Mouse (Mus musculus): ENCODE results near the gene Olfr97. TPM values are rescaled to one million over a fixed set of nuclear protein-coding genes. Genes with fewer than 3 reads are reported as not detected.
A peak's percentile ranks its signal among the peaks of the same experiment; 100 is the strongest.
"Not testable (repeated sequence)": the region's sequence is repeated elsewhere in the genome, so short reads cannot be mapped to it uniquely, and the experiment has no call there.

Gene Olfr97
- not detected in 2 replicates for polyA plus RNA-seq (2014; fragmentation: Nextera tagmentation; extraction: Ambion mirVana)

- H3K27me3 ChIP-seq (ENCODE audit: control insufficient read depth, insufficient read depth, low read length); H3K9ac ChIP-seq (replicated peaks; ENCODE audit: low read depth, low read length); ATAC-seq (ENCODE audit: low read depth); H3K4me2 ChIP-seq (ENCODE audit: low read depth, low read length); H3K36me3 ChIP-seq (ENCODE audit: control insufficient read depth, insufficient read depth, low read length); H3K9me3 ChIP-seq (ENCODE audit: control insufficient read depth, low read length); H3K4me3 ChIP-seq (ENCODE audit: low read depth, low read length); H3K4me1 ChIP-seq (ENCODE audit: control insufficient read depth, insufficient read depth, low read length); H3K27ac ChIP-seq (ENCODE audit: low read depth, low read length): not testable (repeated sequence)
- 88% methylated on average over 2 of the region's 2 CpGs for WGBS
These were observed at the start of gene Olfr97 for GRCm38 (mm10) chr17:37237230-37237629. TSS of gene Olfr97 (minus strand) at chr17:37237330.

GRCm38 (mm10) chr17:37283360-37283759 lies 46.2 kb upstream of the Olfr97 start, which contains the start of gene Olfr99:
TSS of gene Olfr99 (minus strand) at chr17:37283460.
- no peaks in the 10 kb centered on the region for H3K4me1 ChIP-seq (ENCODE audit: control insufficient read depth, insufficient read depth, low read length)
- no peak within 1 kb of the TSS for H3K9ac ChIP-seq (replicated peaks; ENCODE audit: low read depth, low read length)
- H3K27me3 ChIP-seq (ENCODE audit: control insufficient read depth, insufficient read depth, low read length): no peaks in the 10 kb centered on the region
- WGBS: 76% methylated on average over 1 of the region's 1 CpGs
- H3K9me3 ChIP-seq (ENCODE audit: control insufficient read depth, low read length): no peaks in the 10 kb centered on the region
- no peaks in the 10 kb centered on the region for H3K36me3 ChIP-seq (ENCODE audit: control insufficient read depth, insufficient read depth, low read length)
- ATAC-seq (ENCODE audit: low read depth): no peak
- no peak within 1 kb of the TSS for H3K27ac ChIP-seq (ENCODE audit: low read depth, low read length)
- no peak within 1 kb of the TSS for H3K4me3 ChIP-seq (ENCODE audit: low read depth, low read length)
- no peak within 1 kb of the TSS for H3K4me2 ChIP-seq (ENCODE audit: low read depth, low read length)

GRCm38 (mm10) chr17:37280331-37280730 lies 43.2 kb upstream of the Olfr97 start:
- H3K4me2 ChIP-seq (ENCODE audit: low read depth, low read length): no peak overlapping the region
- H3K9ac ChIP-seq (replicated peaks; ENCODE audit: low read depth, low read length): no peak overlapping the region
- no peak for ATAC-seq (ENCODE audit: low read depth)

GRCm38 (mm10) chr17:37276573-37276972 lies 39.4 kb upstream of the Olfr97 start:
- H3K4me2 ChIP-seq (ENCODE audit: low read depth, low read length): no peak overlapping the region
- H3K27me3 ChIP-seq (ENCODE audit: control insufficient read depth, insufficient read depth, low read length): no peaks in the 10 kb centered on the region
- H3K4me1 ChIP-seq (ENCODE audit: control insufficient read depth, insufficient read depth, low read length): no peaks in the 10 kb centered on the region
- H3K27ac ChIP-seq (ENCODE audit: low read depth, low read length): no peak overlapping the region
- no peaks in the 10 kb centered on the region for H3K9me3 ChIP-seq (ENCODE audit: control insufficient read depth, low read length)
- H3K9ac ChIP-seq (replicated peaks; ENCODE audit: low read depth, low read length): no peak overlapping the region
- H3K4me3 ChIP-seq (ENCODE audit: low read depth, low read length): no peak overlapping the region
- H3K36me3 ChIP-seq (ENCODE audit: control insufficient read depth, insufficient read depth, low read length): no peaks in the 10 kb centered on the region
- ATAC-seq (ENCODE audit: low read depth): no peak

More at GRCm38 (mm10) chr17:37280331-37280730, 43.2 kb upstream of the Olfr97 start:
- Histone ChIP-seq H3K9me3 (ENCODE audit: control insufficient read depth, low read length) (no peaks in the 10 kb centered on the region), H3K4me3 (ENCODE audit: low read depth, low read length) (no peak overlapping the region), H3K27me3 (ENCODE audit: control insufficient read depth, insufficient read depth, low read length) (no peaks in the 10 kb centered on the region), H3K4me1 (ENCODE audit: control insufficient read depth, insufficient read depth, low read length) (no peaks in the 10 kb centered on the region), H3K27ac (ENCODE audit: low read depth, low read length) (no peak overlapping the region), H3K36me3 (ENCODE audit: control insufficient read depth, insufficient read depth, low read length) (no peaks in the 10 kb centered on the region)
- 96% methylated on average over 1 of the region's 1 CpGs for WGBS

- no peak for ATAC-seq (ENCODE audit: low read depth)
- WGBS: 92% methylated on average over 2 of the region's 2 CpGs
These were observed 38.6 kb upstream of the Olfr97 start for GRCm38 (mm10) chr17:37275626-37276248.

GRCm38 (mm10) chr17:37270702-37271092 lies 33.6 kb upstream of the Olfr97 start:
- ATAC-seq (ENCODE audit: low read depth): peak; percentile 29; the same call in 1 of the 2 replicates
- H3K27me3 ChIP-seq (ENCODE audit: control insufficient read depth, insufficient read depth, low read length): no peaks in the 10 kb centered on the region
- no peaks in the 10 kb centered on the region for H3K9me3 ChIP-seq (ENCODE audit: control insufficient read depth, low read length)
- 0 out of 2 replicates have a peak, but pooled peaks cover 2% of the 10 kb centered on the region for H3K4me1 ChIP-seq (ENCODE audit: control insufficient read depth, insufficient read depth, low read length)
- no peaks in the 10 kb centered on the region for H3K36me3 ChIP-seq (ENCODE audit: control insufficient read depth, insufficient read depth, low read length)
- 65% methylated on average over 8 of the region's 8 CpGs for WGBS
- peak overlapping the region; percentile 41 for H3K4me3 ChIP-seq (ENCODE audit: low read depth, low read length)
- no peak overlapping the region for H3K27ac ChIP-seq (ENCODE audit: low read depth, low read length)
- no peak overlapping the region for H3K9ac ChIP-seq (replicated peaks; ENCODE audit: low read depth, low read length)
- peak overlapping the region; percentile 93 for H3K4me2 ChIP-seq (ENCODE audit: low read depth, low read length)

More at GRCm38 (mm10) chr17:37275626-37276248, 38.6 kb upstream of the Olfr97 start:
- Histone ChIP-seq H3K4me1 (ENCODE audit: control insufficient read depth, insufficient read depth, low read length) (no peaks in the 10 kb centered on the region), H3K4me2 (ENCODE audit: low read depth, low read length) (no peak overlapping the region), H3K9ac (replicated peaks; ENCODE audit: low read depth, low read length) (no peak overlapping the region), H3K36me3 (ENCODE audit: control insufficient read depth, insufficient read depth, low read length) (no peaks in the 10 kb centered on the region), H3K27me3 (ENCODE audit: control insufficient read depth, insufficient read depth, low read length) (no peaks in the 10 kb centered on the region), H3K27ac (ENCODE audit: low read depth, low read length) (no peak overlapping the region), H3K9me3 (ENCODE audit: control insufficient read depth, low read length) (no peaks in the 10 kb centered on the region), H3K4me3 (ENCODE audit: low read depth, low read length) (no peak overlapping the region)

GRCm38 (mm10) chr17:37270058-37270701 lies 33.0 kb upstream of the Olfr97 start, which contains the start of gene H2-M3:
TSS of gene H2-M3 (plus strand) at chr17:37270220.
- 6% methylated on average over 26 of the region's 26 CpGs for WGBS

GRCm38 (mm10) chr17:37263626-37264025 lies 26.5 kb upstream of the Olfr97 start, which contains the start of gene Olfr98:
TSS of gene Olfr98 (minus strand) at chr17:37263749.
- H3K4me1 ChIP-seq (ENCODE audit: control insufficient read depth, insufficient read depth, low read length): no peaks in the 10 kb centered on the region
- no peak within 1 kb of the TSS for H3K4me2 ChIP-seq (ENCODE audit: low read depth, low read length)
- H3K9me3 ChIP-seq (ENCODE audit: control insufficient read depth, low read length): no peaks in the 10 kb centered on the region
- H3K36me3 ChIP-seq (ENCODE audit: control insufficient read depth, insufficient read depth, low read length): no peaks in the 10 kb centered on the region
- no peak within 1 kb of the TSS for H3K9ac ChIP-seq (replicated peaks; ENCODE audit: low read depth, low read length)
- H3K27me3 ChIP-seq (ENCODE audit: control insufficient read depth, insufficient read depth, low read length): no peaks in the 10 kb centered on the region
- no peak within 1 kb of the TSS for H3K27ac ChIP-seq (ENCODE audit: low read depth, low read length)
- 90% methylated on average over 1 of the region's 1 CpGs for WGBS
- ATAC-seq (ENCODE audit: low read depth): no peak
- no peak within 1 kb of the TSS for H3K4me3 ChIP-seq (ENCODE audit: low read depth, low read length)

More at GRCm38 (mm10) chr17:37270058-37270701, 33.0 kb upstream of the Olfr97 start, which contains the start of gene H2-M3:
- Histone ChIP-seq H3K4me3 (ENCODE audit: low read depth, low read length) (peak within 1 kb of the TSS; percentile 41), H3K4me1 (ENCODE audit: control insufficient read depth, insufficient read depth, low read length) (0 out of 2 replicates have a peak, but pooled peaks cover 2% of the 10 kb centered on the region), H3K36me3 (ENCODE audit: control insufficient read depth, insufficient read depth, low read length) (no peaks in the 10 kb centered on the region), H3K27me3 (ENCODE audit: control insufficient read depth, insufficient read depth, low read length) (no peaks in the 10 kb centered on the region), H3K4me2 (ENCODE audit: low read depth, low read length) (peak within 1 kb of the TSS; percentile 93), H3K9me3 (ENCODE audit: control insufficient read depth, low read length) (no peaks in the 10 kb centered on the region), H3K27ac (ENCODE audit: low read depth, low read length) (no peak within 1 kb of the TSS), H3K9ac (replicated peaks; ENCODE audit: low read depth, low read length) (peak within 1 kb of the TSS; percentile 41; the same call in 1 of the 2 replicates)
- peak; percentile 99 for ATAC-seq (ENCODE audit: low read depth)

GRCm38 (mm10) chr17:37250544-37250943 lies 13.4 kb upstream of the Olfr97 start:
- no peak overlapping the region for H3K4me2 ChIP-seq (ENCODE audit: low read depth, low read length)
- ATAC-seq (ENCODE audit: low read depth): no peak
- H3K9ac ChIP-seq (replicated peaks; ENCODE audit: low read depth, low read length): no peak overlapping the region
- H3K36me3 ChIP-seq (ENCODE audit: control insufficient read depth, insufficient read depth, low read length): no peaks in the 10 kb centered on the region
- H3K27me3 ChIP-seq (ENCODE audit: control insufficient read depth, insufficient read depth, low read length): no peaks in the 10 kb centered on the region
- H3K27ac ChIP-seq (ENCODE audit: low read depth, low read length): no peak overlapping the region
- WGBS: 15% methylated on average over 1 of the region's 1 CpGs
- no peak overlapping the region for H3K4me3 ChIP-seq (ENCODE audit: low read depth, low read length)
- H3K9me3 ChIP-seq (ENCODE audit: control insufficient read depth, low read length): no peaks in the 10 kb centered on the region
- no peaks in the 10 kb centered on the region for H3K4me1 ChIP-seq (ENCODE audit: control insufficient read depth, insufficient read depth, low read length)
